Mouse (Mus musculus): ENCODE data around the gene Sgsm2. TPM values are rescaled to one million over a fixed set of nuclear protein-coding genes. Genes with fewer than 3 reads are reported as not detected.

The Sgsm2 gene
- polyA plus RNA-seq, 1 experiment from 2014 or later = 2.5 TPM

DNA sequence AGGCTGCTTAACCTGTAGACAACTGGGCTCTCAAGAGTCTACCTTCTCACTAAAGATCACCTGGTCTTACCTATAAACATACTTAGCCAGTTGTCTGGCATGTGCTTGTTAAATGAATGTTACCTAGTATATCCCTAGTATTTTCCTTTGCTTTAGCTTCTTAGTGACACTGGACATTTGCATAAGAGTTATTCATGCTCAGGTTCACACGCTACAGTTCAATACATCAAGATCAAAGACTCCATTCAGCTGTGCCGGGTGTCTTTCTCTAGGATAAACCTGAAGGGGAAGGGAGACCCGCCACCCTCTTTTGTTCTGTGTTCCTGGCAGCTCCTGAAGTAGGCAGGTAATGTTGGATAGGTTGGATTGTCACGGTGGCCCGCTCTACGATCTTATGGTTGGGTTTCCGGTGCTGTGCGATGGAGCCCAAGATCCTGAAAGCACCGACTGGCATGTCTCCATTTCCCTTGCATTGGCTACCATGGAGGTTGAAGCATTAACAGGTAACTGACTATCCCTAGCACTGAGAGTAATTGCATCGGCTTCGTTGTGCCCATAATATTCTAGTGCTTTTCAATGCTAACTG is 67.8 kb downstream of the Sgsm2 start:
- DNase-seq (ENCODE audit: low spot score) (no peak), ATAC-seq (replicated peaks; ENCODE audit: insufficient number of reproducible peaks, low FRiP score, low TSS enrichment, low read depth) (no peak)
- no peaks in the 10 kb centered on the region for H3K36me3 ChIP-seq (replicated peaks; ENCODE audit: control insufficient read depth, insufficient read depth, low read depth, low read length)
- no peak overlapping the region for H3K27ac ChIP-seq (replicated peaks; ENCODE audit: low read depth, low read length)
- peak overlapping the region; percentile 81 for H3K4me2 ChIP-seq (ENCODE audit: low read depth, low read length)
- H3K9me3 ChIP-seq (replicated peaks; ENCODE audit: control insufficient read depth, low read length) = no peaks in the 10 kb centered on the region
- H3K4me3 ChIP-seq (ENCODE audit: low read depth, low read length) = peak overlapping the region; percentile 90; the same call in 1 of the 2 replicates
- WGBS = 13% methylated on average over 11 of the region's 11 CpGs
- H3K9ac ChIP-seq (replicated peaks; ENCODE audit: low read length) = no peak overlapping the region
- no peaks in the 10 kb centered on the region; the same call in 1 of the 2 replicates for H3K4me1 ChIP-seq (ENCODE audit: control insufficient read depth, insufficient read depth, low read length)
- H3K27me3 ChIP-seq (ENCODE audit: control insufficient read depth, insufficient read depth, low read length) = no peaks in the 10 kb centered on the region

DNA sequence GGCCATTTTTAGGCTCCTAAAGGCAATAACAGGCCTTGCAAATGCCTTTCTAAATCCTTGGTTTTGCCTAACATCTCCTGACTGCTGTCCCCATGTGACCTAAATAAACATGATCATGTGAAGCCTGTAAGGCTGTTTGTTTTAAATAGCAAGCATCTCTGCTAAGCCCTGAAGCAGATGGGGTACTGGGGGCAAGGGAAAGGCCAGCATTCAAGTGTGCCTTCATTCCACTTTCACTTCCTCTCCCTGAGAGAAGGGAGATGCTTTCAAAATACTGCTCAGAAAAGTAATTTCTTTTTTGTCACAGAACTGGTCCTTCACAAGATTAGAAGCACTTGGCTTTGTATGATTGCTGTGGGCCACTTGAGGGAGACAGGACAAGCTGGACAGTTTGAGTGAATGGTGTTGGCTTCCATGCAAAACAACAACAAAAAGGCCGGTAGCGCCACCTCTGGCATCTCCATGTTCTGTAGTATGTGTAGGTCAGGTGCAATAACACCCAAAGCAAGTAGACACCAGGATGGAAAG is 68.4 kb downstream of the Sgsm2 start:
- Histone ChIP-seq H3K4me1 (ENCODE audit: control insufficient read depth, insufficient read depth, low read length) (no peaks in the 10 kb centered on the region; the same call in 1 of the 2 replicates), H3K4me2 (ENCODE audit: low read depth, low read length) (no peak overlapping the region), H3K9ac (replicated peaks; ENCODE audit: low read length) (no peak overlapping the region), H3K36me3 (replicated peaks; ENCODE audit: control insufficient read depth, insufficient read depth, low read depth, low read length) (no peaks in the 10 kb centered on the region), H3K27ac (replicated peaks; ENCODE audit: low read depth, low read length) (no peak overlapping the region), H3K27me3 (ENCODE audit: control insufficient read depth, insufficient read depth, low read length) (no peaks in the 10 kb centered on the region), H3K4me3 (ENCODE audit: low read depth, low read length) (no peak overlapping the region), H3K9me3 (replicated peaks; ENCODE audit: control insufficient read depth, low read length) (no peaks in the 10 kb centered on the region)
- 26% methylated on average over 2 of the region's 2 CpGs for WGBS
- ATAC-seq (replicated peaks; ENCODE audit: insufficient number of reproducible peaks, low FRiP score, low TSS enrichment, low read depth) (no peak), DNase-seq (ENCODE audit: low spot score) (no peak)

DNA sequence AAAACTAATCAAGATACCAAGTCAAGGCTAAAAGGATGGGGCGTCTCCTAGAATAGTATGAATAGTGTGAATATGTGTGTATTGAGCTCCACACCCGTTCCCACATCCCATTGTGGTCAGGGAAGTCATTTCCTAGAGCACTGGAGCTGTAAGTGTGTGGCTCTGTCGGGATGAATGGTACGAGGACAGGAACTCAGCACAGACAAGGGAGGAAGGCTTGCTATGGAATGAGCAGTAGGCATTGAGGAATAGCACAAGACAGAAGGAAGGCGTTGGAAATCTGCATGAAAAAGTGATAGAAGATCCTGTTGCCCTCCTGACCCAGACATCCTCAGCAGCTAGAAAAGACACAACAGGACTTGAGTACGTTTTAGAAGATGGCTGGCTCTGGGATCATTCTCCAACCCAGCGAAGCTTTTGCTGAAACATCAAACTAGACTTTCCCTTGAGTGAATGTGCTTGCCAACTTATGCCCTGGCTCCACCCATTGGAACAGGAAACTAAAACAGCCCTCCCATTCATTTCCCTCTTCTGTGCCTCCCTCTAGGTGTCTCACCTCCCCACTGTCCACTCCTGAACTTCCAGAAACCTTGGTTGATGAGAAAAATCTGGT is 69.0 kb downstream of the Sgsm2 start:
- Histone ChIP-seq H3K4me3 (ENCODE audit: low read depth, low read length) (no peak overlapping the region), H3K4me1 (ENCODE audit: control insufficient read depth, insufficient read depth, low read length) (no peaks in the 10 kb centered on the region; the same call in 1 of the 2 replicates), H3K36me3 (replicated peaks; ENCODE audit: control insufficient read depth, insufficient read depth, low read depth, low read length) (no peaks in the 10 kb centered on the region), H3K27ac (replicated peaks; ENCODE audit: low read depth, low read length) (no peak overlapping the region), H3K9ac (replicated peaks; ENCODE audit: low read length) (no peak overlapping the region), H3K27me3 (ENCODE audit: control insufficient read depth, insufficient read depth, low read length) (no peaks in the 10 kb centered on the region), H3K9me3 (replicated peaks; ENCODE audit: control insufficient read depth, low read length) (no peaks in the 10 kb centered on the region), H3K4me2 (ENCODE audit: low read depth, low read length) (no peak overlapping the region)
- ATAC-seq (replicated peaks; ENCODE audit: insufficient number of reproducible peaks, low FRiP score, low TSS enrichment, low read depth) (no peak), DNase-seq (ENCODE audit: low spot score) (no peak)
- 70% methylated on average over 7 of the region's 7 CpGs for WGBS

DNA sequence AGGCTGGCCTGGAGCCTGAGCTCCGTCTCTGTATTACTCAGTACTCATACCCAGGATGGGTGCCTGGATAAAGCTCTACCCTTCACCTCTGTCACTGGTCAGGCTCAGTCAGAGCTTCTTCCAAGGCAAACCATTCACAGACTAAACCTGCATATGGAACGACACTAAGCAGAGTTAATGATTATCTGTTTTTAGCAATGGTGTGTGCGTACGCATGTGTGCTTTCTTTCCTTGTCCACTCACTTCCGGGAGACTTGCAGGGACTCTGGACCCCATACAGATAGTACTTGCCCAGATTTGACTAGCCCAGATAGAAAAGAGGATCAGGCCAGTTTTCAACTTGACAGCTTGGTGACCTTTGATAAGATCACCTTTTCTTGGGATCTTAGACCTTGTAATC is 70.2 kb downstream of the Sgsm2 start:
- H3K4me3 ChIP-seq (ENCODE audit: low read depth, low read length) = no peak overlapping the region
- WGBS = 93% methylated on average over 5 of the region's 5 CpGs
- no peaks in the 10 kb centered on the region for H3K27me3 ChIP-seq (ENCODE audit: control insufficient read depth, insufficient read depth, low read length)
- H3K27ac ChIP-seq (replicated peaks; ENCODE audit: low read depth, low read length) = no peak overlapping the region
- ATAC-seq (replicated peaks; ENCODE audit: insufficient number of reproducible peaks, low FRiP score, low TSS enrichment, low read depth) (no peak), DNase-seq (ENCODE audit: low spot score) (no peak)
- H3K4me1 ChIP-seq (ENCODE audit: control insufficient read depth, insufficient read depth, low read length) = no peaks in the 10 kb centered on the region; the same call in 1 of the 2 replicates
- no peaks in the 10 kb centered on the region for H3K36me3 ChIP-seq (replicated peaks; ENCODE audit: control insufficient read depth, insufficient read depth, low read depth, low read length)
- H3K9me3 ChIP-seq (replicated peaks; ENCODE audit: control insufficient read depth, low read length) = no peaks in the 10 kb centered on the region
- no peak overlapping the region for H3K4me2 ChIP-seq (ENCODE audit: low read depth, low read length)
- no peak overlapping the region for H3K9ac ChIP-seq (replicated peaks; ENCODE audit: low read length)

DNA sequence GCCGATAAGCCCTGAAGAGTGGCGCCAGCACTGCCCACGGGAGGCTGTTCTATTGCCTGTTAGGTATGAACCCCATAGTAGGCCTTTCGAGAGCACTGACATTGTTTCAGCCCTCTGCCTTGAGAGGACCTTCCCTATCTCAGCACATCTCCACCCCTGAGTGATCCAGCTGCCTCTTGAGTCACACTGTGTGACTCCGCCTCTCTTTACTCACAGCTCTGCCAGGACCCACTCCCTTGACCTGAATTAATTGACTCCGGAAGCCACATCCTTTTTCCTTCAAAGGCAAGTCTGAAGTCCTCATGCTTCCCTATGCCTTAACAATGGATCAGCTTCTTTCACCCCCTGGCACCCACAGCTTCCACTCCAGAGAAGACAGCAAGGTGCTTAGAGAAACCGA is 70.7 kb downstream of the Sgsm2 start:
- DNase-seq (ENCODE audit: low spot score) (no peak), ATAC-seq (replicated peaks; ENCODE audit: insufficient number of reproducible peaks, low FRiP score, low TSS enrichment, low read depth) (no peak)
- 70% methylated on average over 7 of the region's 7 CpGs for WGBS
- H3K36me3 ChIP-seq (replicated peaks; ENCODE audit: control insufficient read depth, insufficient read depth, low read depth, low read length) = no peaks in the 10 kb centered on the region
- no peak overlapping the region for H3K27ac ChIP-seq (replicated peaks; ENCODE audit: low read depth, low read length)
- no peak overlapping the region for H3K9ac ChIP-seq (replicated peaks; ENCODE audit: low read length)
- H3K4me3 ChIP-seq (ENCODE audit: low read depth, low read length) = no peak overlapping the region
- no peaks in the 10 kb centered on the region; the same call in 1 of the 2 replicates for H3K4me1 ChIP-seq (ENCODE audit: control insufficient read depth, insufficient read depth, low read length)
- no peaks in the 10 kb centered on the region for H3K9me3 ChIP-seq (replicated peaks; ENCODE audit: control insufficient read depth, low read length)
- H3K4me2 ChIP-seq (ENCODE audit: low read depth, low read length) = no peak overlapping the region
- H3K27me3 ChIP-seq (ENCODE audit: control insufficient read depth, insufficient read depth, low read length) = no peaks in the 10 kb centered on the region

DNA sequence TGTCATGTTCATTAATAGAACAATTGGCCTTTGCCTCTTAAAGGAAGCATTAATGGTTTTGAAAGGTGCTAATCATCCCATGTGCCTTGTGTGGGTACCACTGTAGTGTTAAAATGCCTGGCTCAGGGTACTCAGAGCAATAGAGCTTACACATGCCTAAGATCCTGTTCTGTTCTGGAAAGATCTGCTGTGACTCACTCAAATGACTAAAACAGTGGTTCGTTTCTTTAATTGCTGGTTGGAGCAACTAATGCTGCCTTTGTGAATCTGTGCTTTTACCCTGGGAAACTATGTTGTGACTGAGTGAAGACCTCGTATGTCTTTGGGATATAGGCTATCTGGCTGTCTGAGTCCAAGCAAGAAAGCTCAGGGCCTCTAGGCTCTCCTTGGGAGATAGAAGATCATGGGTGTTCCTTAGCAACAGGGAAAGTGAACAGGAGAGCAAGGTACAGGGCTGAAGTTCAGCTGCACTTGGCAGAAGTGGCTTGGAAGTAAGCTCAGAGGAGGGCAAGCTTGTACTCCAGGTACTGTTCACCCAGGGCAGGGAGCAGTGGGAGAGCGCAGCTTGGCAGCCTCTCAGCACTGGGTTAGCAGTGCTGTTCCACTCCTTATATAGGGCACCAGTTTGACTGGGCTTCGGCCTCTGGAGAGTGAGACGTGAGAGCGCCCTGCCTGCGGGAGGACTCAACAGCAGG is 74.0 kb downstream of the Sgsm2 start:
- Histone ChIP-seq H3K4me3 (ENCODE audit: low read depth, low read length) (no peak overlapping the region), H3K27me3 (ENCODE audit: control insufficient read depth, insufficient read depth, low read length) (no peaks in the 10 kb centered on the region), H3K4me2 (ENCODE audit: low read depth, low read length) (no peak overlapping the region), H3K27ac (replicated peaks; ENCODE audit: low read depth, low read length) (no peak overlapping the region), H3K9me3 (replicated peaks; ENCODE audit: control insufficient read depth, low read length) (no peaks in the 10 kb centered on the region), H3K4me1 (ENCODE audit: control insufficient read depth, insufficient read depth, low read length) (no peaks in the 10 kb centered on the region; the same call in 1 of the 2 replicates), H3K9ac (replicated peaks; ENCODE audit: low read length) (no peak overlapping the region), H3K36me3 (replicated peaks; ENCODE audit: control insufficient read depth, insufficient read depth, low read depth, low read length) (no peaks in the 10 kb centered on the region; the same call in 1 of the 2 replicates)
- WGBS = 79% methylated on average over 7 of the region's 7 CpGs
- DNase-seq (ENCODE audit: low spot score) = no peak
- ATAC-seq (replicated peaks; ENCODE audit: insufficient number of reproducible peaks, low FRiP score, low TSS enrichment, low read depth) = no peak

DNA sequence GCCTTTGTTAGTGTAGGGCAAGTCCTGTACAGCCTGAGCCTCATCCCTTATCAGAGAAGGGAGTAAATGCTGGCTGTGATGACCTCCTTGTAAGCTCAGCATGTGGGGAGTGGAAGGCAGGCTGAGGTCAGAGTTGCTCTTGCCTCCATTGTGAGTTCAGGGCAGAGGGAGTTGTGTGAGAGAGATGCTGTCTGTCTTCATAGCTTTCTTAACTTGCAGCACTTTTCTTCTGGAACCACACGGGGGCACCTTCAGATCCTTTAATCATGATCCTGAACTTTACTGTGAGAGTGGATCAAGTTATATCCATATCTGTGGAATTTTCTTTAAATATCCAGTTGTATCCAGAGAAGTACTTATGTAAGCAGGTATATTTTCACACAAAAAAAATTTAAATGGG is 75.4 kb downstream of the Sgsm2 start:
- WGBS = 28% methylated on average over 1 of the region's 1 CpGs
- peak; percentile 45 for DNase-seq (ENCODE audit: low spot score)
- Histone ChIP-seq H3K9ac (replicated peaks; ENCODE audit: low read length) (no peak overlapping the region), H3K4me2 (ENCODE audit: low read depth, low read length) (no peak overlapping the region), H3K36me3 (replicated peaks; ENCODE audit: control insufficient read depth, insufficient read depth, low read depth, low read length) (peaks cover 2% of the 10 kb centered on the region; the same call in 1 of the 2 replicates), H3K4me1 (ENCODE audit: control insufficient read depth, insufficient read depth, low read length) (no peaks in the 10 kb centered on the region), H3K4me3 (ENCODE audit: low read depth, low read length) (no peak overlapping the region), H3K27me3 (ENCODE audit: control insufficient read depth, insufficient read depth, low read length) (no peaks in the 10 kb centered on the region), H3K9me3 (replicated peaks; ENCODE audit: control insufficient read depth, low read length) (no peaks in the 10 kb centered on the region), H3K27ac (replicated peaks; ENCODE audit: low read depth, low read length) (no peak overlapping the region)
- ATAC-seq (replicated peaks; ENCODE audit: insufficient number of reproducible peaks, low FRiP score, low TSS enrichment, low read depth) = 0 out of 2 replicates have a peak, but pooled peaks have one; percentile 39

DNA sequence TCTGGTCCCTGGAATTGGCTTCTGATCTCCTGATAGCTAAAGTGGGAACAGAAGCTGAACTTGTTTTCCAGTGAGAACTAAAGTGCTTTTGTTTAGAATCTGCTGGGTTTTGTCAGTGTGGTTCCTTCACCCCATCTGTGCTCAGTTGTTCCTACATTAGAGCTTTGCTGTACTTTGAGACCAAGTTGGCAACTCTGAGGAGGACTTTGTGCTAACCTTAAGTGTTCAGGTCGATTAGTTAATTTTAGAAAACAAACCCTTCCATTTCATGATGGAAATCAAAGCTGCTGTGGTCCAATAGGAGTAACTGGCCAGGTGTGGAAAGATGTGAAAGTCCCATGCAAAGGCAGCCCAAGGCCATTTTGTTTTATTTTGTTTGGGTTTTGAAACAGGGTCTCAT is 75.9 kb downstream of the Sgsm2 start:
- Histone ChIP-seq H3K27ac (replicated peaks; ENCODE audit: low read depth, low read length) (no peak overlapping the region), H3K27me3 (ENCODE audit: control insufficient read depth, insufficient read depth, low read length) (no peaks in the 10 kb centered on the region), H3K36me3 (replicated peaks; ENCODE audit: control insufficient read depth, insufficient read depth, low read depth, low read length) (peaks cover 2% of the 10 kb centered on the region; the same call in 1 of the 2 replicates), H3K9me3 (replicated peaks; ENCODE audit: control insufficient read depth, low read length) (no peaks in the 10 kb centered on the region), H3K4me3 (ENCODE audit: low read depth, low read length) (no peak overlapping the region), H3K4me2 (ENCODE audit: low read depth, low read length) (no peak overlapping the region), H3K4me1 (ENCODE audit: control insufficient read depth, insufficient read depth, low read length) (no peaks in the 10 kb centered on the region), H3K9ac (replicated peaks; ENCODE audit: low read length) (no peak overlapping the region)
- WGBS = 71% methylated on average over 1 of the region's 1 CpGs
- ATAC-seq (replicated peaks; ENCODE audit: insufficient number of reproducible peaks, low FRiP score, low TSS enrichment, low read depth) (no peak), DNase-seq (ENCODE audit: low spot score) (no peak)
